Mouse (Mus musculus): ENCODE results near the gene Tmem145.
A peak's percentile ranks its signal among the peaks of the same experiment; 100 is the strongest.
"Not testable (repeated sequence)": the region's sequence is repeated elsewhere in the genome, so short reads cannot be mapped to it uniquely, and the experiment has no call there.

Tmem145 gene

GRCm38 (mm10) chr7:25305956-25306613, at the start of gene Tmem145:
TSS of gene Tmem145 (plus strand) at chr7:25306106.
- DNase-seq: peak; percentile 48 to 64

DNA sequence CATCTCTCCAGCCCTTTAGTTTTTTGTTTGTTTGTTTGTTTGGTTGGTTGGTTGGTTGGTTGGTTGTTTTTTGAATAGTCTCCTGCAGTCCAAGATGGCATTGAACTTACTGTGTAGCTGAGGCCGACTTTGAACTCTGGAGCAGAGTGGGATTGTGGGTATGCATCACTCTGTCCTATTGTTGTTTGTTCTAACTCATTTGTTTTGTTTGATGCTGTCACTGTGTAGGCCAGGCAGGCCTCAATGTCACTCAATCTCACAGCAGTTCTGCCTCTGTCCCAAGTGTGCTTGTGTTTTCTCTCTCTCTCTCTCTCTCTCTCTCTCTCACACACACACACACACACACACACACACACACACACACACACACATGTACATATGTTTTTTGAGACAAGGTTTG, 44.0 kb upstream of the Tmem145 start:
- no peak for DNase-seq

DNA sequence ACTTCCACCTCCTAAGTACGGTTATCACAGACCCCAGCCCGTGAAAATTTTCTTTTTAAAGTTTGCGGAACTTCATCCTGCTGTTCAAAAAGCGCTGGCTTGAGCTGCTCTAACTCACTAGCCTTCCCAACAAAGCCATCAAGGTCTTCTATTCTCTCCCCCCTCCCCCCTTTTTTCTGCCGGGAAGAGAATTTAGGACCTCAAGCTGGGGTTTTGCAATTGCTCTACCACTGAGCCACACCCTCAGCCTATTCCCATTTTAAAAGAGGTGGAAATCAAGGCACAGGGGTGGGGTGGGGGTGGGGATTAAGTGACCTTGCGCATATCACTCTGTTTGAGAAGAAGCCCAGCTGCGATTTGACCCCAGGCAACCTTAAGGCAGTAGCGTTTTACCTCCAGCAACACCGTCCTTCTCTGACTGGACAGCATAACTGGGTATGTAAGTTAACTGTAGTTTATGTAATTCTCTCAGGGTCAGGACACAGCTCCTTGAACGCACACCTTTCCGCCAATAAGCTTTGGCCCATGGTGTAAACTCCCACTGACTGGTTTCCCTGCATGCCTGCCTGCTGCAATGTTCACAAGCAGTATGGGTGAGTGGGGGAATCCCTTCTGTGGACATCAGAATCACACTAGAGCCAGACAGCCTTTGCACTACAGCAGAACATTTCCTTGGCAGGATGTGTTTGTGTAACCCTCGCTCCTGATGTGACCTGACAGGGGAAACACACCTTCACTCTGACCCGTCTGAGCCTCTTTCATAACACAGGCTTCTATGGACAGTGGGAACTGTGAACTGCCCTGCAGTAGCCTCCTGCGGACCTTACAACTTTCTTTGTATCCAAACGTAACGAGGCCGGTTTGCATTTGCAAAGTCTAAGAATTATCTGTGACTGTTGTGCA, 41.7 kb upstream of the Tmem145 start:
- DNase-seq: peak in 1 of 2 experiments; percentile 37

GRCm38 (mm10) chr7:25265743-25266142, 40.2 kb upstream of the Tmem145 start:
- DNase-seq: not testable (repeated sequence)

DNA sequence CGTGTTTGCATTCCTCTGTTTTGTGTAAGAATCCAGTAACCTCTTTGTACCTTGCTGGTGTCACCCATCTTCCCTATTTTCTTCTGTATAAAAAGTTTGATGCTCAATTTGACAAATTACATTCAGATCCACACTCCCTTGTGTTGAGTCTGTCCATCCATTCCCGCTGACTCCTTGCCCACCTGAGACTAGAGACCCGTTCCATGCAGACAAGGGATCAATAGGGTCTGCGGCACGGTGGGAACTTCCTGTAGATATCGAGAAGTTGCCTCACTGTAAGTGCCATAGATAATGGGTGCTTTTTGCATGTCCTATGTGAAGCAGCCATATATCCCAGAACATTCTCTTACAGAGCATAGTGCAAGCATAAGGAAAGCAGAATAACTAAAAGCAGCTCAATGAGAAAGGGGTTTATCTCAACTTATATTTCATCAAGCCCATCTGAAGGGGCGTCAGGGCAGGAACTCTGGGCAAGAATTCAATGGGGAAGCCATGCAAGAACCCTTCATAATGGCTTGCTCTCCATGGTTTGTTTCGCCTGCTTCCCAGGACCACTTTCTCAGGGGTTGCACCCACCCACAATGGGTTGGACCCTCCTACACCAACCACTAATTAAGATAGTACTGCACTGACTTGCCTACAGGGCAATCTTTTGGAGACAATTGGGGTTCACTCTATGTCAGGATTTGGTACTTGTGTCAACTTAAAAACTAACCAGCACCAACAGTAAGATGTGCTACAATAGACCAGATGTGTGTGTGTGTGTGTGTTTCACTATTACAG, 39.5 kb upstream of the Tmem145 start:
- DNase-seq: no peak

GRCm38 (mm10) chr7:25267301-25267750, 38.6 kb upstream of the Tmem145 start, which contains the start of gene Cic:
TSS of gene Cic (plus strand) at chr7:25267704.
- peak; percentile 99 for DNase-seq

GRCm38 (mm10) chr7:25267751-25268463, 38.0 kb upstream of the Tmem145 start:
- DNase-seq: peak; percentile 99 to 100

GRCm38 (mm10) chr7:25268588-25268987, 37.3 kb upstream of the Tmem145 start:
- no peak for DNase-seq

- no peak for DNase-seq
Observed at GRCm38 (mm10) chr7:25269029-25269428, 36.9 kb upstream of the Tmem145 start.

GRCm38 (mm10) chr7:25269545-25270271, 36.2 kb upstream of the Tmem145 start:
- no peak for DNase-seq

DNA sequence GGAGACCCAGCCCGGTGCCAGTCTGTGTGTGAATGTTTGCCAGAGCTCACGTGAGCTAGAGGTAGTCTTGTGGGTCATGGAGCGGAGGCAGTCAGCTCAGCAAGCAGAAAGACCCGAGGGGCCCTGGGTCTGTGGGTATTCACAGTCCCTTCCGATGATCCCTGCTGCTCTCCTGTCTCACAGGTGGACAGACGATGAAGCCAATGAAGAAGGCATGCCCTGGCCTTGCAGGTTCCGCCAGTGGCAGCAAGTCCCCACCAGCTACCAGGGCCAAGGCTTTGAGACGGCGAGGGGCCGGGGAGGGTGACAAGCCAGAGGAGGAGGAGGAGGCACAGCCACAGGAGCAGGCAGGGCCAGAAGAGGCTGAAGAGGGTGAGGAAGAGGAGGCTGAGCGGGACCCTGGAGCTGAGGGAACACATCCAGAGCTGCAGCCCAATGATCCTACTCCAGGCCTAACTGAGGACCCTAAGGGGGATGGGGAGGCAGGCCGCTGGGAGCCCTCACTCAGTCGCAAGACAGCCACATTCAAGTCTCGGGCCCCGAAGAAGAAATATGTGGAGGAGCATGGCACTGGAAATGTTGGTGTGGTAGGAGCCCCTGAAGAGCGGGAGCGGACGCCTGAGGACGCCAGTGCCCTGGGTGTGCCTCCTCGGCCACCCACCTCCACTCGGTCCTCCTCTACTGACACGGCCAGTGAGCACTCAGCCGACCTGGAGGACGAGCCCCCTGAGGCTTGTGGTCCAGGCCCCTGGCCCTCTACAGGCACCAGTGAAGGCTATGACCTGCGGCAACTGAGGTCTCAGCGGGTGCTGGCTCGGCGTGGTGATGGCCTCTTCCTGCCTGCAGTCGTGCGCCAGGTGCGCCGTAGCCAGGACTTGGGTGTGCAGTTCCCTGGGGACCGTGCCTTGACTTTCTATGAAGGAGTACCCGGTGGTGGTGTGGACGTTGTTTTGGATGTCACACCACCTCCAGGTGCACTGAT, 35.0 kb upstream of the Tmem145 start:
- DNase-seq: no peak

DNA sequence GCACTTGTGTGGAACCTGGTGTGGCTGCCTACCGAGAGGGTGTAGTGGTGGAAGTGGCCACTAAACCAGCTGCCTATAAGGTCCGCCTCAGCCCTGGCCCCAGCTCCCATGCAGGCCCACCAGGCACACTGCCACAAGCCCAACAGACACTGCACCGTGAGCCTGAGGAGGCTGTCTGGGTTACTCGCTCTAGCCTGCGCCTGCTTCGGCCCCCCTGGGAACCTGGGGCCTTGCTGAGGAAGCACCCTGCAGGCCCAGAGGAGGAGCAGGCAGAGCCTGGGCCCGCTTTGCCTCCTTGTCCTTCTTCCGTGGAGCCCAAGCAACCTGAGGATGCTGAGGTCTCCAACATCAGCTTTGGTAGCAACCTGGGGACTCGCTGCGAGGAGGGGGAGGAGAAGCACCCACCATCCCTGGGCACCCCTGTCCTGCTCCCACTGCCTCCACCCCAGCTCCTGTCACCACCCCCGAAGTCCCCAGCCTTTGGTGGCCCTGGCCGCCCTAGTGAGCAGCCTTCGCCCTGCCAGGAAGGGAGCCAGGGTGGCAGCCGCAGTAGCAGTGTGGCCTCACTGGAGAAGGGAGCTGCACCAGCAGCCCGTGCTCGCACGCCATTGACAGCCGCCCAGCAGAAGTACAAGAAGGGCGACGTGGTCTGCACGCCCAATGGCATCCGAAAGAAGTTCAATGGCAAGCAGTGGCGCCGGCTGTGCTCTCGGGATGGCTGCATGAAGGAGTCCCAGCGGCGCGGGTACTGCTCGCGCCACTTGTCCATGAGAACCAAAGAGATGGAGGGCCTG, 34.1 kb upstream of the Tmem145 start:
- no peak for DNase-seq

DNA sequence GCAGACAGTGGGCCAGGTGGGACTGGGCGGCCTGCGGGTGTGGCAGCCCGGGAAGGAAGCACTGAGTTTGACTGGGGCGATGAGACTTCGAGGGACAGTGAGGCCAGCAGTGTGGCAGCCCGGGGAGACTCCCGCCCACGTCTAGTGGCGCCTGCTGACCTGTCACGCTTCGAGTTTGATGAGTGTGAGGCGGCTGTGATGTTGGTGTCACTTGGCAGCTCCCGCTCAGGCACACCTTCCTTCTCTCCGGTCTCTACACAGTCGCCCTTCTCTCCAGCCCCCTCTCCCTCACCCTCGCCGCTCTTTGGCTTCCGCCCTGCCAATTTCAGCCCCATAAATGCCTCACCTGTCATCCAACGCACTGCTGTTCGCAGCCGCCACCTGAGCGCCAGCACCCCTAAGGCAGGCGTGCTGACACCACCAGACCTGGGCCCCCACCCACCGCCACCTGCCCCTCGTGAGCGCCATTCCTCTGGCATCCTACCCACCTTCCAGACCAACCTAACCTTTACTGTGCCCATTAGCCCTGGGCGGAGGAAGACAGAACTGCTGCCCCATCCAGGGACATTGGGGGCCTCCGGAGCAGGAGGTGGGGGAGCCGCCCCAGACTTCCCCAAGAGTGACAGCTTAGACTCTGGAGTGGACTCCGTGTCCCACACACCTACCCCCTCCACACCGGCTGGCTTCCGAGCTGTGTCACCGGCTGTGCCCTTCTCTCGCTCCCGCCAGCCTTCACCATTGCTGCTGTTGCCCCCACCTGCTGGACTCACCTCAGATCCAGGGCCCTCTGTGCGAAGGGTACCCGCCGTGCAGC, 33.3 kb upstream of the Tmem145 start:
- DNase-seq: no peak

DNA sequence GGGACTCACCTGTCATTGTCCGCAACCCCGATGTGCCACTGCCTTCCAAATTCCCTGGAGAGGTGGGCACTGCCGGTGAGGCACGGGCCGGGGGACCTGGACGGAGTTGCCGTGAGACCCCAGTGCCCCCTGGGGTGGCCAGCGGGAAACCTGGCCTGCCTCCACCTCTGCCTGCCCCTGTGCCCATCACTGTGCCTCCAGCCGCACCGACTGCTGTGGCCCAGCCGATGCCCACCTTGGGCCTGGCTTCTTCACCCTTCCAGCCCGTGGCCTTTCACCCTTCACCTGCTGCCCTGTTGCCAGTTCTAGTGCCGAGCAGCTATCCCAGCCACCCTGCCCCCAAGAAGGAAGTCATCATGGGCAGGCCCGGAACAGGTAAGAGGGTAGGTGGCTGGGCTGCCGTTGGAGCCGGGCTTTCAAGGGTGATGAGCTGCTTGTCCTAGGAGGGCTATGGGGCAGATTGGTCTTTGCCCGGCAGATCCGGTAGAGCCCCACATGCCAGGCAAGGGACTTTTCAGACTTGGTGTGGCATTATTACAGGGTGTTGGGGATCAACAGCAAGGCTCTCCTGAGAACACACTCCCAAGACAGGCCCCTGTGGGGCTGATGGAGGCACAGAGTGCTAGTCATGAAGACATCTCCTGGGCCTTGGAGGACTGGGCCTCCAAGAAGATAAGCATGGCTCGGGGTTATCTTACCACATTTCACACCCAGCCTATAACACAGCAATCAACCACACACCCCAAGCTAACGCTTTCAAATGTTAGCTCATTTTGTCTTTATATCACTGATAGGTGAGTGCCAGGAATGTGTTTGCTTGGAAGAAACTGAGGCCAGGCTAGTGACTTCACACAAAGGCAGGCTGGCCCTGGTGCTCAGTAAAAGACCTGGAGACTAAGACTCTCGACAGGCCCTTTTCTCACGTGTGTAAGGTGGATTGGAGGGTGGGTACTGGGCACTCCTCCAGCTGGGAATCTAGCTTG, 32.4 kb upstream of the Tmem145 start:
- DNase-seq: peak in 1 of 2 experiments; percentile 24

GRCm38 (mm10) chr7:25274571-25274970, 31.3 kb upstream of the Tmem145 start:
- DNase-seq: no peak

DNA sequence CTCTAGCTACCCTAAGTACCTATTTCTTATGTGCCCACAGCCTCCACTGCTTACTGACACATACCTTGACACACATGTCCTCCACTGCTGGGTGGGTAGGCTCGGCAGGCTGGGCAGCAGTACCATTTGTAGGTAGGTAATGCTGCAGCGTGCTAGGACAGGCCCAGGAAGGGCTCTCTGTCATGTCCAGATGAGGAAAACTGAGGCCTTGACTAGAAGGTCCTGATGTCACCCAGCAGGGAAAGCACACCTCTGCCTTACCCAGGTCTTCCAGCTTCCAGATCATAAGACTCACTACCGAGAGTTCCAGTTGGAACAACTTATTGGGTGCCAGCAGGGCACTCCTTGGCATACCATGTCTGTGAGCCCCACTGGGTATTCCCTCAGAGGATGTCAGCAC, 30.9 kb upstream of the Tmem145 start:
- no peak for DNase-seq

GRCm38 (mm10) chr7:25275555-25276298, 30.2 kb upstream of the Tmem145 start:
- no peak for DNase-seq

All from kidney, postnatal 25 days (tissue).